Mouse (Mus musculus) neural tube, embryonic 12.5 days (tissue): ENCODE results near the gene Lrrc10b. TPM values are rescaled to one million over a fixed set of nuclear protein-coding genes. Genes with fewer than 3 reads are reported as not detected.
A peak's percentile ranks its signal among the peaks of the same experiment; 100 is the strongest.

ENCODE experiments used
- ATAC-seq: fragments of 200-750 bp; cut with Nextera tagmentation; 2 replicates; pipeline ENCODE4 v1.8.0; 2017; ENCODE audit warnings: low read depth, mild to moderate bottlenecking, moderate TSS enrichment, moderate library complexity; ENCODE audit not compliant: low FRiP score
- H3K27ac ChIP-seq: fragments of 300-500 bp; sonication (generic); 2 replicates; pipeline ENCODE4 v1.5.1; 2016
- H3K27me3 ChIP-seq: fragments of 300-500 bp; sonication (generic); replicated peaks from 2 replicates; pipeline ENCODE4 v1.6.1; 2016; ENCODE audit warnings: mild to moderate bottlenecking
- H3K36me3 ChIP-seq: fragments of 300-500 bp; sonication (generic); 2 replicates; pipeline ENCODE4 v1.6.1; 2016; ENCODE audit warnings: mild to moderate bottlenecking
- H3K4me1 ChIP-seq: fragments of 300-500 bp; sonication (generic); 2 replicates; pipeline ENCODE4 v1.6.1; 2016
- H3K4me2 ChIP-seq: fragments of 300-500 bp; sonication (generic); replicated peaks from 2 replicates; pipeline ENCODE4 v1.6.1; 2016; ENCODE audit warnings: mild to moderate bottlenecking
- H3K4me3 ChIP-seq: fragments of 300-500 bp; sonication (generic); 2 replicates; pipeline ENCODE4 v1.5.1; 2016
- H3K9ac ChIP-seq: fragments of 300-500 bp; sonication (generic); 2 replicates; pipeline ENCODE4 v1.6.1; 2016; ENCODE audit warnings: mild to moderate bottlenecking
- H3K9me3 ChIP-seq: fragments of 300-500 bp; sonication (generic); 2 replicates; pipeline ENCODE4 v1.6.1; 2016; ENCODE audit warnings: mild to moderate bottlenecking
- WGBS: fragments of 180-500 bp; shearing (Covaris S2); methylation state at CpG from one replicate; pipeline ENCODE4 v1.1.7; 2016; 5-methylcytosine and 5-hydroxymethylcytosine counted together
- polyA plus RNA-seq: library from polyadenylated mRNA; unstranded; fragments of >200 nt; fragmentation: Nextera tagmentation; extraction: Ambion mirVana; gene quantifications from 2 replicates; pipeline ENCODE4 v1.2.1, GENCODE M21; 2016

The Lrrc10b gene
- polyA plus RNA-seq, 1 experiment from 2014 or later = 0.61 TPM

- H3K4me2 ChIP-seq = no peak overlapping the region
- H3K9ac ChIP-seq = no peak overlapping the region
- no peak overlapping the region for H3K27ac ChIP-seq
- H3K4me1 ChIP-seq = peaks cover 57% of the 10 kb centered on the region
- peaks cover 12% of the 10 kb centered on the region for H3K27me3 ChIP-seq
- no peak for ATAC-seq
- H3K9me3 ChIP-seq = no peaks in the 10 kb centered on the region
- no peaks in the 10 kb centered on the region for H3K36me3 ChIP-seq
- 64% methylated on average over 1 of the region's 1 CpGs for WGBS
- H3K4me3 ChIP-seq = no peak overlapping the region
Measured at GRCm38 (mm10) chr19:10424751-10425150, 32.5 kb downstream of the Lrrc10b start.

DNA sequence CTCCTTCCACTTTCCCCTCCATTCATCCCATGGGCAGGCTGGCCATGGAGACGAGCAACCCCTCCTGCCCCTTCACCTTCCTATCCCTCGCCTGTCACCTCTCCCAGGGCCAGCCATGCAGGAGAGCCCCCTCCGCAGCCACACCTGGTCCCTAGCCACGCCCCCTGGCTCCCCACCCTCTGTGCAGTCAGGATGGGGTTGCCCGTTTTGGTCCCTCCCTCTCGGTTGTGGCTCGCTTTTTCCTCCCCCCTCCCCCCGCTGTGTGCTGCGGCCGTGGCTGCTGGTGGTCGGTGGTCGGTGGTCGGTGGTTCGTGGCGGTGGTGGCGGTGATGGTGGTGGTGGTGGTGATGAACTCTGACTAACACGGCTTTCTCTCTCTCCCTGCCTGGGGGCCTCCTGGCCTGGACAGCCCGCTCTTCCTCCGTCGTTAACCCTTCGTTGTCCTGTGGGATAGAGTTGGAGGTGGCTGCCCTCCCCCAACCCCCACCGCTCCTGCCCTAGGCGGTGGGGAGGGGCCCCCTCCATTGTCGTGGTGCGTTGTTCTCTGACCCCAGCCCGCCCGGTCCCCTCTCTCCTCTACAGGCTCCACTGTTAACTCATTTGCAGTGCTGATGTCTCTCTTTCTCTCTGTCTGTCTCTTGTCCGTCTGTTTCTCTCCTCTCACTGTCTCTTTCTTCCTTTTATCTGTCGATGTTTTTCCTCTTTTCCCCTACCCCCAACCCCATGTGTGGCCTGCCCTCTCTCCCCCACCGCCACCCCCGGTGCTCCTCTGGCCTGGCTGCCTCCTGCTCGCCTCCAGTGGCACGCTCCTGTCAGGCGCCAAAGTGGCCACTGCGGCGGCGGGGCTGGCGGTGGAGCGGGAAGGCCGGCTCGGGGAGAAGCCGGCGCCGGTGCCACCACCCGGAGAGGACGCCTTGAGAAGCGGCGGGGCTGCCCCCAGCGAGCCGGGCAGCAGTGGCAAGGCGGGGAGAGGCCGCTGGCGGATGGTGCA is 35.0 kb downstream of the Lrrc10b start:
- H3K9me3 ChIP-seq = no peaks in the 10 kb centered on the region
- no peaks in the 10 kb centered on the region for H3K36me3 ChIP-seq
- peak overlapping the region; percentile 62 for H3K4me2 ChIP-seq
- peak overlapping the region; percentile 43 for H3K9ac ChIP-seq
- H3K4me3 ChIP-seq = peak overlapping the region; percentile 26
- ATAC-seq = peak; percentile 22
- H3K4me1 ChIP-seq = peaks cover 47% of the 10 kb centered on the region
- H3K27ac ChIP-seq = no peak overlapping the region
- peaks cover 15% of the 10 kb centered on the region for H3K27me3 ChIP-seq
- WGBS = 2% methylated on average over 53 of the region's 53 CpGs

DNA sequence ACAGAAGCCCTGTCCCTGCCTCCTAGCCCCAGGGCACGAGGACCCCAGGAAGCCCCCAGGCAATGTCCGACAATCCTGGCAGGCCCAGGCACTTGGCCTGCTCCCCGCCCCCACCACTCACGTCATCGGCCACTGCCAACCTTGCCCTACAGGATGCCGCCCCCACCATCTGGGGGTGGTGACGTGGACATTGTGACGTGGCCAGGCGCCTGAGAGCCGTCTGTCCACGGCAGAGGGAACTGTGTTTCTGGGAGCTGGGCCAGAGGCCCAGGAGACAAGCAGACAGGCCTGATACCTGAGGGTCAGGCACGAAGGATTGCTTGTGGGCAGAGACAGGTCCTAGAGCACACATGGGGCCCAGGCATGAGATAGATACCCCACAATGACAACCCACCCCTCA is 39.8 kb downstream of the Lrrc10b start:
- ATAC-seq = no peak
- Histone ChIP-seq H3K36me3 (no peaks in the 10 kb centered on the region), H3K27me3 (peaks cover 6% of the 10 kb centered on the region), H3K9ac (no peak overlapping the region), H3K27ac (no peak overlapping the region), H3K9me3 (no peaks in the 10 kb centered on the region), H3K4me2 (no peak overlapping the region), H3K4me1 (peaks cover 46% of the 10 kb centered on the region), H3K4me3 (no peak overlapping the region)
- WGBS = 85% methylated on average over 12 of the region's 12 CpGs

GRCm38 (mm10) chr19:10416889-10417288 is 40.4 kb downstream of the Lrrc10b start:
- H3K9ac ChIP-seq = no peak overlapping the region
- H3K4me2 ChIP-seq = no peak overlapping the region
- no peak for ATAC-seq
- no peak overlapping the region for H3K4me3 ChIP-seq
- H3K36me3 ChIP-seq = no peaks in the 10 kb centered on the region
- H3K27ac ChIP-seq = no peak overlapping the region
- H3K9me3 ChIP-seq = no peaks in the 10 kb centered on the region
- peaks cover 41% of the 10 kb centered on the region for H3K4me1 ChIP-seq
- 67% methylated on average over 8 of the region's 8 CpGs for WGBS
- H3K27me3 ChIP-seq = peaks cover 6% of the 10 kb centered on the region

DNA sequence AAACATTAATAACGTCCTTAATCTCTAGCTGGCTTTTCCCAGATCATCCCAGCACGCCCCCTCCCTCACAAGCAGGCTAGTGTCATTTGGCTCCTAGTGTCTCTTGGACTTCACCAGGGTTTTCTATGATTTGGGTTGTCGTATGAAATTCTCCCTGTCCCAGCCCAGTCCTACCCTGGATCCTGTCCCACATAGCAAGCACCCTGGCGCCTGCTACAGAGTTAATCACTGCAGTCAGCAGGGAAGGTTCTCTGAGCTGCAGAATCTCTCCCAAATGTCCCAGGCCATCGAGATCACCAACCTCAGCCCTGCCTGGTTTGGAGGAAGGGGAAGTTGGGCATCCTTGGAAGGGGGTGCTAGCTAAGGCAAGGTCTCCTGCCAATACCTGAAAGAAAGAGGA is 41.8 kb downstream of the Lrrc10b start:
- H3K27me3 ChIP-seq = peaks cover 6% of the 10 kb centered on the region; the same call in 1 of the 2 replicates
- H3K9ac ChIP-seq = no peak overlapping the region
- peaks cover 36% of the 10 kb centered on the region for H3K4me1 ChIP-seq
- no peak overlapping the region for H3K4me2 ChIP-seq
- no peak for ATAC-seq
- H3K36me3 ChIP-seq = no peaks in the 10 kb centered on the region
- H3K4me3 ChIP-seq = no peak overlapping the region
- H3K9me3 ChIP-seq = no peaks in the 10 kb centered on the region
- H3K27ac ChIP-seq = no peak overlapping the region
- WGBS = 86% methylated on average over 5 of the region's 5 CpGs

GRCm38 (mm10) chr19:10413701-10414242 is 43.5 kb downstream of the Lrrc10b start:
- H3K4me1 ChIP-seq = peaks cover 43% of the 10 kb centered on the region
- no peaks in the 10 kb centered on the region for H3K36me3 ChIP-seq
- 0 out of 2 replicates have a peak overlapping the region, but pooled peaks have one; percentile 2 for H3K27ac ChIP-seq
- 0 out of 2 replicates have a peak overlapping the region, but pooled peaks have one; percentile 33 for H3K9ac ChIP-seq
- no peaks in the 10 kb centered on the region for H3K9me3 ChIP-seq
- WGBS = 1% methylated on average over 19 of the region's 19 CpGs
- peaks cover 4% of the 10 kb centered on the region; the same call in 1 of the 2 replicates for H3K27me3 ChIP-seq
- peak overlapping the region; percentile 60 for H3K4me2 ChIP-seq
- H3K4me3 ChIP-seq = peak overlapping the region; percentile 12
- peak; percentile 89 for ATAC-seq

Other genes with a start within 250 kb of the Lrrc10b start
- 1.0 and 1.4 TPM in 2 replicates for gene Myrf, start 216.7 kb downstream of the Lrrc10b start, polyA plus RNA-seq
- 4.9 and 5.0 TPM in 2 replicates for gene Dagla, start 152.6 kb downstream of the Lrrc10b start, polyA plus RNA-seq
- gene Syt7, start 68.4 kb downstream of the Lrrc10b start, polyA plus RNA-seq = 4.8 and 5.4 TPM in 2 replicates
- 0.51 TPM in 1 of 2 replicates, not detected in the other for gene Ppp1r32, start 25.5 kb upstream of the Lrrc10b start, polyA plus RNA-seq
- 51.1 and 57.2 TPM in 2 replicates for gene Cpsf7, start 67.8 kb upstream of the Lrrc10b start, polyA plus RNA-seq
- 58.1 and 64.3 TPM in 2 replicates for gene Sdhaf2, start 68.7 kb upstream of the Lrrc10b start, polyA plus RNA-seq
- 48.1 and 52.6 TPM in 2 replicates for gene Tmem216, start 98.8 kb upstream of the Lrrc10b start, polyA plus RNA-seq
- 16.2 and 16.6 TPM in 2 replicates for gene Cyb561a3, start 119.7 kb upstream of the Lrrc10b start, polyA plus RNA-seq
- 41.6 and 42.9 TPM in 2 replicates for gene Tmem138, start 119.9 kb upstream of the Lrrc10b start, polyA plus RNA-seq
- 369 and 375 TPM in 2 replicates for gene Ddb1, start 147.9 kb upstream of the Lrrc10b start, polyA plus RNA-seq
- 20.6 and 21.2 TPM in 2 replicates for gene Tkfc, start 148.2 kb upstream of the Lrrc10b start, polyA plus RNA-seq
- gene Vwce, start 176.7 kb upstream of the Lrrc10b start, polyA plus RNA-seq = 0.33 and 0.87 TPM in 2 replicates
- gene Pga5, start 220.6 kb upstream of the Lrrc10b start, polyA plus RNA-seq = not detected in 2 replicates
- 33.8 and 39.2 TPM in 2 replicates for gene Vps37c, start 231.3 kb upstream of the Lrrc10b start, polyA plus RNA-seq